Mouse (Mus musculus) kidney, adult 11 months (tissue): Measurements from ENCODE around the gene Clec3b.

ENCODE experiments used
- DNase-seq: peaks from one replicate; pipeline ENCODE4 v3.0.0; 2022

Gene Clec3b

DNA sequence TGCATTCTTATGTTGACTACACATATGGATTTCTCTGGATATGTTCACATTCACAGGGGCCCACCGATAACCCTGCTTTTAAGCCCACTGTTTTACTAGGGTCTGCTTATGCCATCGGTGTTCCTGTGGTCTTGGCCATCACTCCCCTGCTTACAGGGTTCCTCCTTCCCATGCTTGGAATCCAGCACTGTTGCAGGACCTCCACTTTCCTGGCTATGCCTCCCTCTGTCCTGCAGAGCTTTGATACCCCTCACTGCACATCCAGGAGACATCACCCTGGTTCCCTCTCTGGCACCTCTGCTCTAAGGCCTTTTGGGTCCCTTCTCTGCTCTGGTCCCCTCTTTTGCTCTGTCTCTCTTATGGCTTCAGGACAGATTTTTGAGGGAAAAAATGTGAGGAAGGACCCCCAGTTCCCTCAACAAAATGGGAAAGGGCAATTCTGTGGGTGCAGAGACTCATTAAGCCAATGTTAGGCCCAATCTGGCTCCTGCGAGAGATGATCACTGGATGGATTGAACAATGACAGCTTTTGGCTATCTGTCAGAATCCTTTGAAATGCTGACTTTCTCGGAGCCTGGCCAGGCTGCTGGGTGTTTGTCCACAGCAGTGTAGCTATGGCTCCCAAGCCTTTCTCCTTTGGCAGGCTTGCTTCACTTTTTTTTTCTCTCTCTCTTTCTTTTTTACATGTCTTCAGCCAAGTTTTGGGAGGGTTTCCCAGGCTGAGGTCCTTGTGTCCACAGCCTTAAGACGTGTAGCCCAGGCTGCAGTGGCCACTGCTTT is at the start of gene Clec3b:
Clec3b (plus strand) TSS at position 706 of the 780 bp plus-strand sequence.
- DNase-seq: peak; percentile 31

DNA sequence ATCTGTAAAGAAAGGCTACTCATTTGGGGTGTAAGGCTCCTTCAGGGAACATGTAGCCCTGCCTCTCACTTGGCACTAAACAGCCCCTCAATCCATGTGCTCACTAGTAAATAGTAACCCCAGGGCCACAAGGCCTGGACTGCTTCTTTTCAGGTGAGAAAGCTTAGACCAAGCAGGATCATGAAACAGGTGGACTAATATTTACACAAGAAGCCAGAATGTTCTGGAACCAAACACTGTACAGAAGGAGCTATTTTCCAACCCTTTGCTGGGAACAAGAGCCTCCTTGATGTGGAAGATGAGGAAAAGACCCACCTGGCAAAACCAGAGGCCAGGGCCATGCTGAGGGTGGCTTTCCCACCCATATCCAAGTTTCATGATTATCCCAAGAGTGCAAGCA is 47.3 kb upstream of the Clec3b start:
- no peak for DNase-seq

DNA sequence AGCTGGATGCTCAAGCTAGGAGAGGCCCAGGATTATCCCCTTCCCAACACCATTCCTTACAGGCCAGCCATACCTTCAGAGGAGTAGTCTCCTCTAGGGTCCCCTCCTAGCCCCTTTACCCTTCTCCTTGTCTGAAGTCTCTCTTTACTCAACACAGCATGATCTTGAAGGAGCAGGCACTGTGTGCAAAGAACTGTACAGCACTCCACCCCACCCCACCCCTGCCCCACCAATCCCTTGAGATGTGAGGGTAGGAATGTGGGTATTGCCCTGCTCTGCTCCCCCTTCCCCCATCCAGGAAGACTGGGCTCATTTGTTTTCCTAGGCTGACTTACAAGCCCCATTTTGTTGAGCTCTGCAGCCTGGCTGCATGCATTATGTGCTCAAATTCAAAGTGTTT is 46.4 kb upstream of the Clec3b start:
- no peak for DNase-seq

DNA sequence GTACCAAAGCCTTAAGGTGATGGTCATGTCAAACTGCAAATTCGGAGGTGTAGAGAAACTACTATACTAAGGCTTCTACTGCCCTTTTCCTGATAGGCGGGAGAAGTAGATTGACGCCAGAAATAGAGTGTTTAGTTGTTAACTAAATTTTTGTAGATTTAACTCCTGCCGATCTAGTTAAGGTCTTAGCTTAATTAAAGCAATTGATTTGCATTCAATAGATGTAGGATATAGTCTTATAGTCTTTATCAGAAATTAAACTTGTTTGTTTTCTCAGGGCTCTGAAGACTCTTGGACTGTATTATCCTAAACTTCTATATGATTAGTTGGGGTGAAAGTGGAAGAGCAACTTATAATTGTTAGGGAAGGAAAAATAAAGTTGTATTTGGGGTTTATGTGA is 43.6 kb upstream of the Clec3b start:
- no peak for DNase-seq

DNA sequence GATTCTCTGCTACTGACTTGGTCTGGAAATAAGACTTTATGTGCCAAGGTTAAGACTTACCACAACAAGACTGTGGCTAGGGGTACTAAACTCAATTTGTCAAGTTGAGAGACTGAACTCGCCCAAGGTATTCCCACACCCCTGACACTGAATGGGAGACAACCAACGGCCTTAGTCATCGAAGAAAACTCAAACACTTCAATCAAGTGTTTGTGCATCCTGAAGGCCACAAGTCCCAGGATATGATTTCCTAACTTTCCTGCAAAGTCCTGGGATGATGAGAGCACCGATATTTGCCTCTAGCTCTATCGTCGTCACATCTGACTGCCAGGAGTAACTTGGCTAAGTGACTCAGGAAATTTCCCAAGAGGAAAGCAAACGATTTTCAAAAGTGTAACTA is 41.6 kb upstream of the Clec3b start:
- no peak for DNase-seq

DNA sequence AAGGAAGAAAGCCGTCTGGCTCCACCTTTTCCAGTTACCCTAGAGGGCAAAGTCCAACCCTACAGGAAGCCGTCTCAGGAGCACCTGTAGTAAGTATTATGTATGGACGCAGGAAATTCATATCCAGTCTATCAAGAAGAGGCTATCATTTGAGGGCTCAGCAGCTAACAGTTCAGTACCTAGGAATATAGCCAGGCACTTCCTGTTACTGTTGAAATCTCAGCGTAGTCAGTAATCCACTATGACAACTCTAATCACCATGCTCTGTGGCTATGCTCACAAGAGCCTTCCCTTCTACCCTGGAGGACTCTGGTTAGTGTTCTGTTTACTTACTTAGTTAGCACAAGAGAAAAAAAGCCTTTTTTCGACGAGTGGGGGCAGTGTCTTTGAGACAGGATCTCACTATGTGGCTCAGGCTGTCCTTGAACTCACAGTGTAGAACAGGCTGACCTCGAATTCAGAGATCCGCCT is 39.0 kb upstream of the Clec3b start:
- DNase-seq: no peak

DNA sequence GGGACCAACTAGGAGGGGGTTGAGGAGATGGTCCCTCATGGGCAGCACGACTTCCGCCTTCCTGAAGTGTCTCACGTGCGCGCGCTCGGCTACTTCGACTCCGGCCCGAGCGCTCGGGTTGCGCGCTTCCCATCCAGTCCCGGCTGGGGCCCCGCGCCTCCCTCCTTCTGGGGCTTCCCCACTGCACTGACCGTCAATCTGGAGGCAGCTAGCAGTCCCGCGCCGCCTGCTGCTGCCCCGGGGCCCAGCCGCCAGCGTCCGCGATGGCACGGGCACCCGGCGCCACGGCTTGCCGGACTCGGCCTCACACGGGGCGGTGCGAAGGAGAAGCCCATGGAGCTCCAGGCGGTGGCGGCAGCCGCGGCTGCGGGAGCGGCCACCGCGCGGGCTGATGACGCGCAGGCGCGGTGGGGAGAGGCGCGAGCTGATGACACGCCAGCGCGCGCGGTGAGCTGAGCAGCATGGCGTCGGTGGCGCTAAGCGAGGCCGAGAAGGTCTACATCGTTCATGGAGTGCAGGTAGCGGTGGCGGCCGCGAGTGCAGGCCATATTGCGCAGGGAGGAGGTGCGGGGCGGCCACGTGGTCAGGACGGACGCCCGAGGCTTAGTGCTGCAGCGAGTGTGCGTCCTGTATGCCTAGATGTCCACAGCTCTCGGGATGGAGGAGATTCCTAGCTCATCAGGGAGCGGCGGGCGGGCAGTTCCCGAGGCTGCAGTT is 37.8 kb upstream of the Clec3b start, which contains the start of the genes Zdhhc3 and Exosc7:
Zdhhc3 (minus strand) TSS at position 401 of the 717 bp plus-strand sequence.
Exosc7 (plus strand) TSS at position 411 of the 717 bp plus-strand sequence.
- DNase-seq: peak; percentile 85

DNA sequence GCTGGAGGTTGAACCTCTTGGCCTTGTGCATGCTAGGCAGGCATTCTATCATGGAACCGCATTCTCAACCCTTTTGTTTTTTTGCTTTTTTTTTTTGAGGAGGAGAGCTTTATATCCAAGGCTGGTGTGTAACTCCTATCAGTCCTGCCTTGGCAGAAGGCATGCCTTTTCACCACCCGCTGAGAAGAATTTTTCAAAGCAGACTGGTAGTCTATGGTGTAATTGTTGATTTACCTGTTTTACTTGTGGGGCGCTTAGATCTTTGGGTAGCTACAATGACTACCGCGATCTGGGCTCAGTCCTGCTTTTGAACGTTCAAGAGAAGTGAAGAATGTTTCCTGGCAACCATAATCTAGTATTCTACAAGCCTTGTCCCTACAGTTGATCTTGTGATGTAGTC is 36.8 kb upstream of the Clec3b start:
- no peak for DNase-seq

DNA sequence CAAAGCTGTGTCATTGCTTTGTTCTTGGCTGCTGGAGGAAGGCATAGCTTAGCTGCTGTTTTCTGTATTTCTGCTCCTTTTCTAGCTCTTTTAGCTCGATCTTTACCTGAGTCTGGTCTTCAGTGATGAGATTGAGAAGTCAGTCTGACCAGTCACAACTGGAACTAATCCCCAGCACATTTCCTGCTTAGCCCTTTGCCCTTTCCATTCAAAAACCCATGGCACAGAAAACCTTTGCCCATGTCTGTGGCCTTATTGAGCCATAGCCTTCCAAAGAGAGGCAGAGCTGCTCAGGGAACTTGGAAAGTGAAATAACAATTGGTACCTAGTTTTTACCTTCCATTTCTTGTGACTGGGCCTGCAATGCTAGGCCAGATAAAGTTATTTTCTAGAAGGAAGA is 35.2 kb upstream of the Clec3b start:
- no peak for DNase-seq

DNA sequence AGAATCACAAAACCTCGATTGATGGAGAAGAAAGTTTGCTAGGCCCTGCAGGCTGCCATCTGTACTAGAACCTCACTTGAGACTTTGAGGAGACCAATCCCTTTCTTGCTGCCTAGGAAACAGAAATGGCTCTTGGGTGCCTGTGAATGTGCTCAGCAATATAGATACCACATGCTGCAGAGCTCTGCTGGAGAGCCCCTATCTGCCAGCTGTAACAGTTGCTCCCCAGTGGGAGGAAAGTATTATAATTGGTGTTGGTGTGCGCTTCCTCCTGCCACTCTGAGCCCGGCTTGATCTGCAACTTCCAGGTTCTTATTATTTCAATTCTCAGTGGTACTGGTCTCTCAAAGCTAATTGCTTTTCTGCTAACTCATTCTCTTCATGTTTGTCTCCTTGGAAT is 27.7 kb upstream of the Clec3b start:
- no peak for DNase-seq

DNA sequence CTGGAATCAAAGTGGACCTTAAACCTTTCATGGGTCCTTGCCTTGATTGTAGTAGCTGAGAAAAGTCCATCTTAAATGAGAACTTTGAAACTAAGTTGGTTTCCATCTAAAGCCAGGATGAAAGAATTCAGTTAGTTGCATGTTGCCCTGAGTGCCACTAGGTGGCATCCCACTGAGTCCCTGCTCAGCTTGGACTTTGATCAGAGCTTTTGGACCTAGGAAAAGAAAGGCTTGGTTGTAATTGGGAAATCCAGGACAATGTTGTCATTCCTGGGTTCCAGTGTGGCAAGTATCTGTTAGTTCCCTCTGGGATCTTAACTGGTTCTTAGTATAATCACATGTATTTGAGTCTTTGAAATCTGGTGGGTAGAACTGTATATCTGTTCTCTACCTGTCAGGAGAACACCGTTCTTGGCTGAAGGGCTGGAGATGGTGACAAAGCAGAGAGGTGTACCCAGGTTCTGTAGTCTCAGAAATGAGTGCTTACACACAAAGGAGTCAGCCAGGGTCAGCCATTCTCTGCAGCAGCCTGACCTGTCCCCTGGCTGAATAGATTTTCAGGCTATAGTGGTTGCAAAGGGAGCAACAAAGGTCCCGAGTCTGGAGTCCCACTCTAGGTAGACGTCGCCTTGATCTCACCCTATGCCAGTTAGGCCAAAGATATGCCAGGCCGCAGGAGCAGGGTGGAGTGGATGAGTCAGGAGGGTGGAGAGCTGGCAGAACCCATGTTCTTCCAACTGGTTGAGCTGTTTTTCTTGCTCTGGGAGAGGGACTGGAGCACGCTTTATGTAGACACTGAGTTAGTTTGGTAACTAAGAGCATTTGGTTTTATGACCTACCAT is 27.0 kb upstream of the Clec3b start:
- no peak for DNase-seq

DNA sequence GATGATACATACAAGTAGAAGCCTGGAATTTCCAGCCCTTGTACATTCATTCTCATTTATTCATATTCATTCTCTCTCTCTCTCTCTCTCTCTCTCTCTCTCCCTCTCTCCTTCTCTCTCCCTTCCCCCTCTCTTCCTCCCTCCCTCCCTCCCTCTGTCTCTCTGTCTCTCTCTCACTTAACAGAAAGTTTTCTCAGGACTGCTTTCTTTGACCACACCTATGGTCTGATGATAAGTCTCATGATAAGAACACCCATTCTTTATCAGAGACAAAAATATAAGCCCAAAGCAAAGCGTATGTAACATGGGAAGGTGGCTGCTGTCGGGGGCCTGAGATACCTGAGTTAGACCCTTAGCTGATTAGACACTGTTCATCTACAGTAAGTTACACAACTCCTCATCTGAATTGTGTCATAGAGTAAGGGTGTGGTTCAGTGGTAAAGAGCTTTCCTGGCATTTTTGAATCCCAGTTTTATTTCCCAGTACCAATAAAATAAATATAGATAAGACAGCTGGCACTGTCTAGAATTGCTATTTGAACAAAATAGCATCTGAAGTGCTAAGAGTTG is 26.2 kb upstream of the Clec3b start:
- DNase-seq: no peak

DNA sequence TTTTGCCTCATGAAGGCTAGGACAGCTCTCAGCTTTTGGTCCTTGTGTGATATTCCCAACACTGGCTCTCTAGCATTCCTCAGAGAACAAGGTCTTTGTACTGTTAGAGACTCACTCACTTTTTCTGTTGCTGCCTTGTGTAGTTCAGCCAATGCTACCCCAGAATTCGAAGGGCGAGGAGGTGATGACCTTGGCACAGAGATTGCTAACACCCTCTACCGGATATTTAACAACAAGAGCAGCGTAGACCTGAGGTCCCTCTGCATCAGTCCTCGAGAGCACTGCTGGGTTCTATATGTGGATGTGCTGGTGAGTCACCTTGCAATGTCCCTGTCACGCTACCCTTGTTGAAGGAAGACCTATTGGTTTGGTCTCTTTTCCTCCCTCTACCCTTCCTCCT is 23.1 kb upstream of the Clec3b start:
- no peak for DNase-seq

DNA sequence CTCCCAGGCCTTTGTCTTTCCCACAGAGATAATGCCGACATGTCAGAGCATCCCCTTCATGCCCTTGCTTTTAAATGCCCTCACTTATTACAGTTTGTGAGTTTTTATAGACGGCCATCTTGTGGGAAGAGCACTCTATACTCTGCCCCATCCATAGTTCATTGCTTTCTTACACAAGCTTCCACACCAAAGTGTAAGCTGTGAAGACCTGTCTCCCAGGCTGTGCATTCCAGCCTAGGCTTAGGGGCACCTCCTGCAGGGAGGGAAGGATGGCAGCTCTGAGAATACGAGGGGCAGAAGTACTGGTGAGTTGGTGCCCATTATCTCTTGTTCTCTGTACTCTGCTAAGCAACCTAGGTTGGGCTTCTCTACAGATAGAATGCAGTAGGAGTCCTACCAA is 17.8 kb upstream of the Clec3b start:
- no peak for DNase-seq

DNA sequence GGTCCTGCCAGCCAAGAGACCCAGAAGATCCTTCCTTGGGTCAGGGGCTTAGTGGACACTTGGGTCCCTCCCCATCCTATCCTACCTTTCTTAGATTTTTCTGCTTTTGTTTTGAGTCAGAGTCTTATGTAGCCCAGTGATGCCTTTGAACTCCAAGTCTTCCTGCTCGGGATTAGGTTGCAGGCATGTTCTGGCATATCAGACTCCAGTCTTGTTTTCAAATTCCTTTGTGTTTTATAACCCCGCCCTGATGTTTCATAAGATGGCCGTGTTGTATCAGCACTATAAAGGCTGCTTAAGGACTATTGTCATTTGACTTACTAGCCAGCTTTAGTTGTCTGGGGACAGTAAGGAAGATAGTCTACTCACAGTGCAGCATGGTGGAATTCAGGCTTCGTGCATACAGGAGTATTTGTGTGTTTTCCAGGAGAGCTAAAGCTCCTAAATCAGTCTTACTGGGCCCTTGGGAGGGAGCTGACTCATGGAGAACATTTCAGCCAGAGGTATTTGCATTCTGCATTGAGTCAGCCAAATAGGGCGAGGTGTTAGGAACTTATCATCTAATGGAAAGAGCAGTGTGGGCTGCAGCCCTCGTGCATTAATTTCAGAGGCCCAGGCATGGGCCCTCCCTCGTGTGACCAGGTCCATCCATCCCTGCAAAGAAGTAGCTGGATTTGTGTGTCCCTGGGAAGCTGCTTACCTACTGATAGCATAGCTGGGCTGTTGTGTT is 13.6 kb upstream of the Clec3b start:
- DNase-seq: no peak

DNA sequence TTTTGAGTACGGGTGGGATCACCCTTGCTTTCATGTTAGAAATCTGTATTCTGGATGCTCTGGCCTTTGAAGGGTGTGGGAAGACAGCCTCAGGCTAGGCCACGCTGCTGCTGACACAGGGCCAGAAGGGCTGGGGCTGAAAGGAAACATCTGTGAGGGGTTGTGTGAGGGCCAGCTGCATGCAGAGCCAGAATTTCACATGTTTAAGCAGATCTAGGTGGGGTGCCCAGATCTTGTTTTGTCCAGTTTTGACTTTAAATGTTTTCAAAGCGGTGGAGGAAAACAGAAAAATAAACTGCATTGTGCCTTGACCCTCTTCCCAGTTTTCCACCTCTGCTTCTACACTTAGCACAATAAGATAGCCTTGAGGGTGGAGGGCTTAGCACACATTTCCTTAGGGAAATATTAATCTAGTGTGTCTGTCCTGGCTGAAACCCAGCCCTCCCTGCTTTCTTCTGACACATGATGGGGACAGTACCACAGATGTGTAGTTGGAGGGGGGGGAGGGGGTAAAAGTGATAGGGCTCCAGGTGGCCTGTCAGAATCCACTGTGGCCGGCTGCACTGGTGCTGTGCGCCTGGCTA is 11.8 kb upstream of the Clec3b start:
- DNase-seq: peak; percentile 42

DNA sequence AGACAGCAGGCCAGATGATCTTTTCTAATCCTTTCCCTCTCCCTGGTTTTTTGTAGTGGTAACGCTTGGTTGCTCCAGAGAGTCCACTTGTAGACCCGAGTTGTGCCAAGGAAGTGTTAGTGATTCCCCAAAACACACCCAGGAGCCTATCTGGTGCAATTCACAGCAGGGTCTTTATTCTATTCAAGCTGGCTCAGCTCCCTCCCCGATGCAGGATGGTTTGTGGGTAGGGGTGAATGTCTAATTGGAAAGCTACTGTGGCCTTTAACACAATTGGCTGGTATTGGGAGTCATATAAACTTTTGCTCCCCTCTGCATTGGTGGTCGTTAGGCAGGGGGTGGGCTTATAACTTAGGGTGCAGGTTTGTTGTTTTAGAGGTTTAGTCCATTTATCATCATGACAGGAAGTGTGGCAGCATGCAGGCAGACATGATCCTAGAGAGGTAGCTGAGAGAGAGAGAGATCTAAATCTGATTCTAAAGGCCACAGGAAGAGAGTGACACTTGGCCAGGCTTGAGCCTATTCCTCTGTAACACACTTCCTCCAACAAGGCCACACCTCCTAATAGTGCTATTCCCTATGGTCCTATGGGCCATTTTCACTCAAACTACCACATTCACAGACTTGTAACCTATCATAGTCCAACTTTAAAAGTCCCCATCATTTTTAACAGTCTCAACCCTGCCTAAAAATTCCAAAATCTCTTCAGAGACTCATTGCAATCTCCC is 10.7 kb upstream of the Clec3b start:
- no peak for DNase-seq

DNA sequence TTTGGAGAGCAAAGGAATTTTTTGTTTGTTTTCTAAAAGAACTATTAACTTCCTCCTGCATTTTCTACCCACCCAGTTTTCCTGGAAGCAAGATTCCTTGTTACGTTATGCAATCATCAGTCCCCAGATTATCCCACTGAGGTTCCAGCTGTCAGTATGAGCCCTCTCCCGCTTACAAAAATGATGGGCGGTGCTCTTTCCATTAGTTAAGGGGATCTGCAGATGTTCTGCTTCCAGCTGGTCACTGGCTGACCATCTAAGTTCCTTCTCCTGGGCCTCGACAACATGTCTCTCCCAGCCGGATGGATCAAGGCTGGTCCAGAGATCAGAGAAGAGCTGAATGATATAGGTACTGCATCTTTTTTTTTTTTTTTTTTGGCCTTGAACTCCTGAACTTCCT is 2.3 kb upstream of the Clec3b start:
- no peak for DNase-seq

DNA sequence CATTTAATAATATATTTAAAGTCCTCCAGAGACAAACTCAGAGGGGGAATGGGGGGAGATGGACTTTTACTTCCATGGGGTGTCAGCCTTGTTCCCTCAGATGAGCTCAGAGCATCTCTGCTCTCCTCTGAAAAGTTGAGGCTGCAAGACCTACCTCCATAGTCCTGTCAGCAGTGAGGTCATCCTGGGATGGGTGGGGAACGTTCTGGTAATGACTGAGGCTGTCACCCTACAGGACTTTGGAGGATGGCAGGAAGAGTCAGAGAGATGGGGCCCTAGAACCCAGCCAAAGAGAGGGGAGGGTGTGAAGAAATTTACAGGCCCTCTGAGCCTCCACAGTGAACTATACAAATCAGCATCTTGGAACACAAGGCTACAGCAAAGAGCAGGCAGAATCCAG is 815 bp downstream of the Clec3b start:
- no peak for DNase-seq

DNA sequence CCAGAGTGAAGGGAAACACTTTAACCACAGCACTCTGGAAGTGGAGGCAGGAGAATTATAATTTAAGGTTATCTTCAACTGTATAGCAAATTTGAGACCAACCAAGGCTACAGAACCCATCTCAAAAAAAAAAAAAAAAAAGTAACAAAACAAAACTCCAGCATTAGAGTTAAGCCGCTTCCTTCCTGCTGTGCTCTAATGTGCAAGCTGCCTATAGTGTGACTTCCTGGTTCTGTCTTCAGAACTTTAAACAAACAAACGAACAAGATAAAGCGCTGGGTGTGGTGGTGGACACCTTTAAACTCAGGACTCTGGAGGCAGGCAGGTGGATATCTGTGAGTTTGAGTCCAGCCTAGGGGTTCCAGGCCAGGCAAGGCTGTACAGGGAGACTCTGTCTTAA is 1.3 kb downstream of the Clec3b start:
- no peak for DNase-seq

DNA sequence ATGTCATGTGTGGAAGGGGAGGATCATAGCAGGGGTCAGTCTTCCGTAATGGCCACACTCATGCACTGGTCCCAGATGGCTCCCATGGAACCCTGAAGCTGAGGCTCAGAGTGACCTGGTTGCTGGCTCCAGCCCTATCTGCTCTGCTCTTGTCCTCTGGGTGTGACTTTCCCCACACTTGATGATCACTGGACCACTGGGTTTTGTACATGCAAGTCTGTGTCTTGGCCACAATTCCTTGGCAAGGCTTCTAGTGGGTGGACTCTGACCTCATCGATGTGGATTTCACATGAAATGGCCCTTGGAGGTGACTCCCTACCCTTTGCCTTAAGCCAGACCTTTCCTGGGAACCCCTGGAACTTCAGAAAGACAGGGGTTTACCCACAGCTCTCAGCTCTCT is 2.4 kb downstream of the Clec3b start:
- no peak for DNase-seq
